Mouse (Mus musculus) kidney, embryonic 16.5 days (tissue): ENCODE results near the gene Hdac6. TPM values are rescaled to one million over a fixed set of nuclear protein-coding genes. Genes with fewer than 3 reads are reported as not detected.
"Not testable (repeated sequence)": the region's sequence is repeated elsewhere in the genome, so short reads cannot be mapped to it uniquely, and the experiment has no call there.

Experiments used
- ATAC-seq: fragments of 200-750 bp; cut with Nextera tagmentation; 2 replicates; pipeline ENCODE4 v1.8.0; 2017; ENCODE audit warnings: moderate TSS enrichment; ENCODE audit not compliant: low FRiP score, low TSS enrichment
- H3K27ac ChIP-seq: fragments of 300-500 bp; sonication (generic); 2 replicates; pipeline ENCODE4 v1.5.1; 2014; ENCODE audit warnings: low read length
- H3K27me3 ChIP-seq: fragments of 300-500 bp; sonication (generic); 2 replicates; pipeline ENCODE4 v1.6.1; 2014; ENCODE audit warnings: low read length, control low read depth, mixed read lengths; ENCODE audit not compliant: insufficient read depth
- H3K36me3 ChIP-seq: fragments of 300-500 bp; sonication (generic); 2 replicates; pipeline ENCODE4 v1.6.1; 2014; ENCODE audit warnings: low read length, control low read depth, mixed read lengths; ENCODE audit not compliant: insufficient read depth
- H3K4me1 ChIP-seq: fragments of 300-500 bp; sonication (generic); 2 replicates; pipeline ENCODE4 v1.6.1; 2014; ENCODE audit warnings: low read length, control low read depth, mixed read lengths; ENCODE audit not compliant: insufficient read depth
- H3K4me2 ChIP-seq: fragments of 300-500 bp; sonication (generic); replicated peaks from 2 replicates; pipeline ENCODE4 v1.6.1; 2014; ENCODE audit warnings: low read depth, low read length
- H3K4me3 ChIP-seq: fragments of 300-500 bp; sonication (generic); 2 replicates; pipeline ENCODE4 v1.5.1; 2014; ENCODE audit warnings: mild to moderate bottlenecking, low read length
- H3K9ac ChIP-seq: fragments of 300-500 bp; sonication (generic); replicated peaks from 2 replicates; pipeline ENCODE4 v1.6.1; 2014; ENCODE audit warnings: low read length
- H3K9me3 ChIP-seq: fragments of 300-500 bp; sonication (generic); 2 replicates; pipeline ENCODE4 v1.6.1; 2016; ENCODE audit warnings: low read length, control low read depth
- WGBS: fragments of 180-500 bp; shearing (Covaris S2); extraction: QIAGEN DNeasy Blood & Tissue Kit; methylation state at CpG from one replicate; pipeline ENCODE4 v1.1.7; 2014; 5-methylcytosine and 5-hydroxymethylcytosine counted together
- polyA plus RNA-seq: library from polyadenylated mRNA; unstranded; fragments of >200 nt; fragmentation: Nextera tagmentation; extraction: Ambion mirVana; gene quantifications from 2 replicates; pipeline ENCODE4 v1.2.1, GENCODE M21; 2015

The Hdac6 gene
- polyA plus RNA-seq, 1 experiment from 2014 or later: 65.3 TPM

- Histone ChIP-seq H3K27me3 (peaks cover 49% of the 10 kb centered on the region), H3K4me3 (no peak overlapping the region), H3K9me3 (no peaks in the 10 kb centered on the region), H3K36me3 (peaks cover 14% of the 10 kb centered on the region; the same call in 1 of the 2 replicates), H3K4me1 (no peaks in the 10 kb centered on the region), H3K27ac (no peak overlapping the region), H3K9ac (no peak overlapping the region), H3K4me2 (0 out of 2 replicates have a peak overlapping the region, but pooled peaks have one; percentile 1)
- WGBS: 27% methylated on average over 10 of the region's 10 CpGs
- no peak for ATAC-seq
These were observed 20.6 kb downstream of the Hdac6 start for GRCm38 (mm10) chrX:7927116-7927515.

DNA sequence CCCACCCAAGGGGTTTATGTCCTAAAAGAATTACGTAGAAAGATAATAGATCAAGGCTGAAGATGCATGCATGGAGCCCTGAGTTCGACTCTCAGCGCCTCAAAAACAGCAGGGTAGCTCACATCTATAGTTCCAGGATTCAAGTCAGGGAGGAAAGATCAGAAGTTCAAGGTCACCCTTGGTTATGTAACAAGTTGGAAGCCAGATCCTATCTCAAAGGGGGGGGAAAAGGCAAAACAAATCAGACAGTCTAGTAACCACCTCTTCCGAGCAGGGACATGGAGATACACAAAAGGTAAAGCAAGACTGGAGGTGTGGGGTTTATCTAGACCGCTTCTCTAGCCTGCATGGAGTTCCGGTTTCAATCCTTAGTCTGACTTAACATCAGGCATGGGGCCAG, 21.4 kb downstream of the Hdac6 start:
- 77% methylated on average over 6 of the region's 6 CpGs for WGBS
- Histone ChIP-seq H3K4me1 (no peaks in the 10 kb centered on the region), H3K27me3 (peaks cover 58% of the 10 kb centered on the region), H3K36me3 (peaks cover 5% of the 10 kb centered on the region; the same call in 1 of the 2 replicates), H3K9ac (no peak overlapping the region), H3K9me3 (no peaks in the 10 kb centered on the region), H3K27ac (no peak overlapping the region), H3K4me2 (no peak overlapping the region), H3K4me3 (no peak overlapping the region)
- no peak for ATAC-seq

DNA sequence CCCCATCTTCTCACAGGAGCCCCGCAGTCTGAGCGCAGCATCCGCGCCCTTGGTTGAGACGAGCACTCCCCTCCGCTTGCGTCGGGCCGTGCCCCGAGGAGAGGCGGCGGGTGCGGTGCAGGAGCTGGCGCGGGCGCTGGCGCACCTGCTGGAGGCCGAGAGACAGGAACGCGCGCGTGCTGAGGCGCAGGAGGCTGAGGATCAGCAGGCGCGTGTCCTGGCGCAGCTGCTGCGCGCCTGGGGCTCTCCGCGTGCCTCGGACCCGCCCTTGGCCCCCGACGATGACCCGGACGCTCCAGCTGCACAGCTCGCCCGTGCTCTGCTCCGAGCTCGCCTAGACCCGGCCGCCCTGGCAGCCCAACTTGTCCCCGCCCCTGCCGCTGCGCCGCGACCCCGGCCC, 25.7 kb downstream of the Hdac6 start:
- 0 out of 2 replicates have a peak, but pooled peaks have one; percentile 42 for ATAC-seq
- WGBS: 11% methylated on average over 47 of the region's 48 CpGs
- peak overlapping the region; percentile 42 for H3K4me2 ChIP-seq
- H3K27ac ChIP-seq: no peak overlapping the region
- no peak overlapping the region for H3K9ac ChIP-seq
- H3K27me3 ChIP-seq: peaks cover 69% of the 10 kb centered on the region
- H3K4me1 ChIP-seq: no peaks in the 10 kb centered on the region
- H3K9me3 ChIP-seq: no peaks in the 10 kb centered on the region
- H3K4me3 ChIP-seq: peak overlapping the region; percentile 27
- no peaks in the 10 kb centered on the region for H3K36me3 ChIP-seq

DNA sequence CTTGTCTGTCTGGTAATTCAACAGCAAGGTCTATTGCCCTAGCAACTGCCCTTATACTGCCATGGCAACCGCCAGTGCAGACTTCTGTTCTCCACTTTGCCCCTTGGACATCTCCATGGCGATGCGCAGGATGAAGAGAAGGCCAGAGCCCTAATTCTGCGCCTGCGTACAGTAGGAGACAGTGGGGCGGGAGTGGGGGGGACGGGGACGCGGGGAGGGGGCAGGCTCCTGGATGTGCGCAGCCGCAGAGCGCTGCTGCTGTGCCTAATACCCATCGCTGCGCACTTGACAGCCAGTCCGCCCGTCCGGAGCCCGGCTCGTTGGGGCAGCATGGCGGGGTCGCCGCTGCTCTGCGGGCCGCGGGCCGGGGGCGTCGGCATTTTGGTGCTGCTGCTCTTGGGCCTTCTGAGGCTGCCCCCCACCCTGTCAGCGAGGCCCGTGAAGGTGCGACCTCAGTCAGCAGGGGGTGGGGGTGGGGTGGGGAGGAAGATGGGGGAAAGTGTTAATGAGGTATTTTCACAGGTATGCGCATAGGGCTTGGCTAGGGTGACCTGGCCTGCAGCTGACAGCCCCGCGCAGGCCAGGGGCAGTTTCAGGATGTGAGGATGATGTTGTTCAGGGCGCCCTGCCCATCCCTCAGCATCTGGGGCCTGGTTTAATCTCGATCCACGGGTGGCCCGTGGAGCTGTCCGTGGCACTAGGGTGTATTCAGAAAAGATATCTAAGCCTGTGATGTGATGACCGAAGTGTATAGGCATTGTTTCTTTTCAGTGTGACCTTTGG, 27.9 kb downstream of the Hdac6 start, which contains the start of gene Pcsk1n:
TSS of gene Pcsk1n (plus strand) at position 222 of the 783 bp plus-strand sequence.
- 23% methylated on average over 36 of the region's 40 CpGs for WGBS
- Histone ChIP-seq H3K27ac (no peak within 1 kb of the TSS), H3K4me1 (no peaks in the 10 kb centered on the region), H3K9me3 (no peaks in the 10 kb centered on the region), H3K9ac (no peak within 1 kb of the TSS), H3K4me3 (peak within 1 kb of the TSS; percentile 21), H3K36me3 (no peaks in the 10 kb centered on the region), H3K27me3 (peaks cover 56% of the 10 kb centered on the region), H3K4me2 (peak within 1 kb of the TSS; percentile 40)
- peak; percentile 66; the same call in 1 of the 2 replicates for ATAC-seq

DNA sequence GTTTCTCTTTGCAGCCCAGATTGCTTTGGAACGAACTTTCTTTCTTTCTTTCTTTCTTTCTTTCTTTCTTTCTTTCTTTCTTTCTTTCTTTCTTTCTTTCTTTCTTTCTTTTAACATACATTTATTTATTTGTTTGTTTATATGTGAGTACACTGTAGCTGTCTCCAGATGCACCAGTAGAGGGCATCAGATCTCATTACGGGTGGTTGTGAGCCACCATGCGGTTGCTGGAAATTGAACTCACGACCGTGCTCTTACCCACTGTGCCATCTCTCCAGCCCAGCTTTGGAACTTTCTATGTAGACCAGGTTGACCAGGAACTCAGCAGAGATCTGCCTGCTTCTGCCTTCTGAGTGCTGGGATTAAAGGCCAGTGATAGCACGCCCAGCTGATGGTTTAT, 29.7 kb downstream of the Hdac6 start:
- H3K4me1 ChIP-seq, H3K4me3 ChIP-seq, H3K9me3 ChIP-seq, H3K27ac ChIP-seq, ATAC-seq, H3K9ac ChIP-seq, H3K4me2 ChIP-seq, H3K36me3 ChIP-seq: not testable (repeated sequence)
- peaks cover 41% of the 10 kb centered on the region for H3K27me3 ChIP-seq
- WGBS: 66% methylated on average over 6 of the region's 6 CpGs

DNA sequence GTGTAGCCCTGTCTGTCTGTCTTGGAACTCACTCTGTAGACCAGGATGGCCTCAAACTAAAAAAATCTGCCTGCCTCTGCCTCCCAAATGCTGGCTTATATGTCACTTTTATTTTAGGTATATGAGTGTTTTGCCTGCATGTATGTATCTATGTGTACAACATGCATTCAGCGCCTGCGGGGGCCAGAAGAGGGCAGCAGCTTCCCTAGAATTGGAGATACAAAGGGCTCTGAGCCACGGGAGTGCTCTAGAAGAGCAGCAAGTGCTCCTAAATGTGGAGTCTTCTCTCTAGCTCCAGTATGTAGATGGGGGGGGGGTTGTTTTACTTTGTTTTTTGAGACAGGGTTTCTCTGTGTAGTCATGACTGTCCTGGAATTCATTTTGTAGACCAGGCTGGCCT, 32.0 kb downstream of the Hdac6 start:
- not testable (repeated sequence) for H3K4me1 ChIP-seq, H3K9me3 ChIP-seq, H3K36me3 ChIP-seq, H3K4me3 ChIP-seq, H3K9ac ChIP-seq, H3K27ac ChIP-seq, H3K4me2 ChIP-seq, ATAC-seq
- H3K27me3 ChIP-seq: peaks cover 18% of the 10 kb centered on the region
- 22% methylated on average over 3 of the region's 3 CpGs for WGBS

- WGBS: 64% methylated on average over 6 of the region's 6 CpGs
- Histone ChIP-seq H3K4me3 (no peak overlapping the region), H3K36me3 (0 out of 2 replicates have a peak, but pooled peaks cover 4% of the 10 kb centered on the region), H3K4me2 (no peak overlapping the region), H3K27me3 (no peaks in the 10 kb centered on the region), H3K4me1 (no peaks in the 10 kb centered on the region), H3K27ac (no peak overlapping the region), H3K9me3 (no peaks in the 10 kb centered on the region), H3K9ac (no peak overlapping the region)
- ATAC-seq: no peak
These were observed 37.2 kb downstream of the Hdac6 start for GRCm38 (mm10) chrX:7910473-7910872.

DNA sequence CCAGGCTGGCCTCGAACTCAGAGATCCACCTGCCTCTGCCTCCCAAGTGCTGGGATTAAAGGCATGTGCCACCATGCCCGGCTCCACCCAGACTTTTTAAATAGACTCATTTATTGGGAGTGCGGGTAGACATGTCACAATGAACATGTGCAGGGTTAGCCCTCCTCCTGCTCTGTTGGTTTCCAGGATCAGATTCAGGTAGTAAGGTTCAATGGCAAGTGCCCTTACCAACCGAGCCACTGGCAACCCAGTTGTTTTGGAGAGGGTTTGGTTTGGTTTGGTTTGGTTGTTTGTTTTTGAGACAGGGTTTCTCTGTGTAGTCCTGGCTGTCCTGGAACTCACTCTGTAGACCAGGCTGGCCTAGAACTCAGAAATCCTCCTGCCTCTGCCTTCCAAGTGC, 38.4 kb downstream of the Hdac6 start, which contains the start of gene Gm10490:
TSS of gene Gm10490 (plus strand) at position 301 of the 400 bp plus-strand sequence.
- ATAC-seq, H3K27ac ChIP-seq, H3K9ac ChIP-seq, H3K9me3 ChIP-seq, H3K36me3 ChIP-seq, H3K27me3 ChIP-seq, H3K4me2 ChIP-seq, H3K4me1 ChIP-seq, H3K4me3 ChIP-seq: not testable (repeated sequence)
- 91% methylated on average over 4 of the region's 4 CpGs for WGBS

DNA sequence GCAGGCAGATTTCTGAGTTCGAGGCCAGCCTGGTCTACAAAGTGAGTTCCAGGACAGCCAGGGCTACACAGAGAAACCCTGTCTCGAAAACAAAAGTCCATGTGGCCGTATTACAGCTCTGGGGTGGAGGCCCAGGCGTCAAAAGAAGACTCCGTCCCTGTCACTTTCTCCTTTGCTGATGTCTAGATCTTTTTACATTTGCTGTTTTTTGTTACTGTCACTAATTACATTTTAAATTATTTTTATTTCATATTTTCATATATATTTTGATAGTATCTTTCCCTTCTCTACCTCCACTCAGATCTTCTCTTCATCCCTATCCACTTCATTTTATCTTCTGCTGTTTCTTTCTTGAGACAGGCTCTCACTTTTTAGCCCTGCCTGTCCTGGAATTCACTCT, 40.0 kb downstream of the Hdac6 start, which contains the start of gene Gm10491:
TSS of gene Gm10491 (minus strand) at position 101 of the 400 bp plus-strand sequence.
- Histone ChIP-seq H3K9ac (no peak within 1 kb of the TSS), H3K27ac (no peak within 1 kb of the TSS), H3K9me3 (no peaks in the 10 kb centered on the region), H3K4me2 (no peak within 1 kb of the TSS), H3K4me3 (no peak within 1 kb of the TSS), H3K27me3 (no peaks in the 10 kb centered on the region), H3K36me3 (0 out of 2 replicates have a peak, but pooled peaks cover 4% of the 10 kb centered on the region), H3K4me1 (no peaks in the 10 kb centered on the region)
- no peak for ATAC-seq
- 92% methylated on average over 5 of the region's 5 CpGs for WGBS

- Histone ChIP-seq H3K9ac (no peak overlapping the region), H3K36me3 (0 out of 2 replicates have a peak, but pooled peaks cover 4% of the 10 kb centered on the region), H3K4me3 (no peak overlapping the region), H3K4me2 (no peak overlapping the region), H3K4me1 (no peaks in the 10 kb centered on the region), H3K27me3 (no peaks in the 10 kb centered on the region), H3K27ac (no peak overlapping the region), H3K9me3 (no peaks in the 10 kb centered on the region)
- ATAC-seq: no peak
- 88% methylated on average over 5 of the region's 5 CpGs for WGBS
These were observed 43.2 kb downstream of the Hdac6 start for GRCm38 (mm10) chrX:7904441-7904840.
